Mouse (Mus musculus) embryonic fibroblast, embryonic 13.5 days (primary cell): ENCODE data around the gene Efna3.

Experiments used
- CTCF ChIP-seq: IDR thresholded peaks from 2 replicates; pipeline ENCODE4 v1.5.1; 2011; ENCODE audit warnings: mild to moderate bottlenecking, control low read depth, low read length, moderate library complexity, borderline replicate concordance; ENCODE audit not compliant: insufficient read depth
- POLR2A ChIP-seq: IDR thresholded peaks from 2 replicates; pipeline ENCODE4 v1.6.1; 2011; ENCODE audit warnings: low read depth, mild to moderate bottlenecking, control low read depth, low read length, moderate library complexity

GRCm38 (mm10) chr3:89325882-89326281 lies 3.1 kb upstream of the Efna3 start:
- TF ChIP-seq POLR2A (no peak), CTCF (no peak)
